Mouse (Mus musculus): ENCODE results near the gene Ezr. TPM values are rescaled to one million over a fixed set of nuclear protein-coding genes. Genes with fewer than 3 reads are reported as not detected.

Ezr gene
- polyA plus RNA-seq, 1 experiment from 2014 or later, result 105 TPM

- no peak for ATAC-seq (ENCODE audit: extremely low read depth, insufficient number of reproducible peaks, low FRiP score, low TSS enrichment)
- no peak overlapping the region for H3K4me3 ChIP-seq
- H3K4me2 ChIP-seq, result no peak overlapping the region
- peaks cover 5% of the 10 kb centered on the region for H3K4me1 ChIP-seq
- H3K9ac ChIP-seq, result no peak overlapping the region
- H3K27me3 ChIP-seq (replicated peaks), result peaks cover 4% of the 10 kb centered on the region; the same call in 1 of the 2 replicates
- no peak overlapping the region for H3K27ac ChIP-seq (replicated peaks)
- H3K36me3 ChIP-seq, result no peaks in the 10 kb centered on the region
- no peaks in the 10 kb centered on the region for H3K9me3 ChIP-seq
Measured at GRCm38 (mm10) chr17:6789103-6789502, 6.5 kb upstream of the Ezr start.

- WGBS, result 78% methylated on average over 4 of the region's 4 CpGs
- Histone ChIP-seq H3K27ac (replicated peaks) (no peak overlapping the region), H3K27me3 (replicated peaks) (peaks cover 4% of the 10 kb centered on the region; the same call in 1 of the 2 replicates), H3K9me3 (no peaks in the 10 kb centered on the region), H3K9ac (no peak overlapping the region), H3K36me3 (no peaks in the 10 kb centered on the region), H3K4me2 (no peak overlapping the region), H3K4me1 (0 out of 2 replicates have a peak, but pooled peaks cover 9% of the 10 kb centered on the region), H3K4me3 (no peak overlapping the region)
- ATAC-seq (ENCODE audit: extremely low read depth, insufficient number of reproducible peaks, low FRiP score, low TSS enrichment), result no peak
Measured at GRCm38 (mm10) chr17:6787241-6787640, 4.7 kb upstream of the Ezr start.

- Histone ChIP-seq H3K9me3 (no peaks in the 10 kb centered on the region), H3K4me3 (peak overlapping the region; percentile 88), H3K4me1 (peaks cover 39% of the 10 kb centered on the region), H3K27ac (replicated peaks) (no peak overlapping the region), H3K27me3 (replicated peaks) (no peaks in the 10 kb centered on the region), H3K9ac (peak overlapping the region; percentile 96; the same call in 1 of the 2 replicates), H3K36me3 (no peaks in the 10 kb centered on the region), H3K4me2 (peak overlapping the region; percentile 93)
- ATAC-seq (ENCODE audit: extremely low read depth, insufficient number of reproducible peaks, low FRiP score, low TSS enrichment), result no peak
- WGBS, result 49% methylated on average over 10 of the region's 10 CpGs
Measured at GRCm38 (mm10) chr17:6783756-6784357, 1.3 kb upstream of the Ezr start.

- Histone ChIP-seq H3K27me3 (replicated peaks) (no peaks in the 10 kb centered on the region), H3K4me1 (peaks cover 39% of the 10 kb centered on the region), H3K4me3 (peak overlapping the region; percentile 88), H3K9me3 (no peaks in the 10 kb centered on the region), H3K27ac (replicated peaks) (peak overlapping the region; percentile 91), H3K36me3 (no peaks in the 10 kb centered on the region), H3K4me2 (peak overlapping the region; percentile 93), H3K9ac (peak overlapping the region; percentile 96)
- under 1% methylated on average over 46 of the region's 58 CpGs for WGBS
- peak; percentile 42 for ATAC-seq (ENCODE audit: extremely low read depth, insufficient number of reproducible peaks, low FRiP score, low TSS enrichment)
Measured at GRCm38 (mm10) chr17:6783006-6783661, 550 bp upstream of the Ezr start.

- Histone ChIP-seq H3K9ac (peak overlapping the region; percentile 96), H3K4me3 (peak overlapping the region; percentile 88), H3K9me3 (no peaks in the 10 kb centered on the region), H3K4me2 (peak overlapping the region; percentile 93), H3K27ac (replicated peaks) (peak overlapping the region; percentile 91), H3K4me1 (peaks cover 49% of the 10 kb centered on the region), H3K27me3 (replicated peaks) (no peaks in the 10 kb centered on the region), H3K36me3 (no peaks in the 10 kb centered on the region)
- 0% methylated on average over 21 of the region's 21 CpGs for WGBS
- ATAC-seq (ENCODE audit: extremely low read depth, insufficient number of reproducible peaks, low FRiP score, low TSS enrichment), result no peak
Measured at GRCm38 (mm10) chr17:6782033-6782526, 504 bp downstream of the Ezr start.

- no peaks in the 10 kb centered on the region for H3K36me3 ChIP-seq
- H3K4me2 ChIP-seq, result peak overlapping the region; percentile 93
- no peaks in the 10 kb centered on the region for H3K27me3 ChIP-seq (replicated peaks)
- 37% methylated on average over 6 of the region's 6 CpGs for WGBS
- no peaks in the 10 kb centered on the region for H3K9me3 ChIP-seq
- H3K9ac ChIP-seq, result peak overlapping the region; percentile 96
- ATAC-seq (ENCODE audit: extremely low read depth, insufficient number of reproducible peaks, low FRiP score, low TSS enrichment), result no peak
- H3K4me1 ChIP-seq, result peaks cover 56% of the 10 kb centered on the region
- no peak overlapping the region for H3K27ac ChIP-seq (replicated peaks)
- H3K4me3 ChIP-seq, result peak overlapping the region; percentile 88
Measured at GRCm38 (mm10) chr17:6781273-6781672, 1.3 kb downstream of the Ezr start.

- Histone ChIP-seq H3K27ac (replicated peaks) (no peak overlapping the region), H3K9me3 (no peaks in the 10 kb centered on the region), H3K27me3 (replicated peaks) (no peaks in the 10 kb centered on the region), H3K4me1 (peaks cover 63% of the 10 kb centered on the region), H3K9ac (peak overlapping the region; percentile 96), H3K4me3 (peak overlapping the region; percentile 88), H3K36me3 (no peaks in the 10 kb centered on the region), H3K4me2 (peak overlapping the region; percentile 93)
- WGBS, result 59% methylated on average over 4 of the region's 4 CpGs
- ATAC-seq (ENCODE audit: extremely low read depth, insufficient number of reproducible peaks, low FRiP score, low TSS enrichment), result no peak
Measured at GRCm38 (mm10) chr17:6780521-6781115, 2.0 kb downstream of the Ezr start.

GRCm38 (mm10) chr17:6779632-6780031, 3.0 kb downstream of the Ezr start:
- peak overlapping the region; percentile 88 for H3K4me3 ChIP-seq
- WGBS, result 26% methylated on average over 7 of the region's 7 CpGs
- ATAC-seq (ENCODE audit: extremely low read depth, insufficient number of reproducible peaks, low FRiP score, low TSS enrichment), result no peak
- H3K27me3 ChIP-seq (replicated peaks), result no peaks in the 10 kb centered on the region
- peak overlapping the region; percentile 88 for H3K27ac ChIP-seq (replicated peaks)
- H3K4me1 ChIP-seq, result peaks cover 71% of the 10 kb centered on the region
- H3K9ac ChIP-seq, result peak overlapping the region; percentile 96
- H3K9me3 ChIP-seq, result no peaks in the 10 kb centered on the region
- peak overlapping the region; percentile 93 for H3K4me2 ChIP-seq
- no peaks in the 10 kb centered on the region for H3K36me3 ChIP-seq

- peak overlapping the region; percentile 88 for H3K4me3 ChIP-seq
- H3K9me3 ChIP-seq, result no peaks in the 10 kb centered on the region
- H3K27me3 ChIP-seq (replicated peaks), result no peaks in the 10 kb centered on the region
- peak; percentile 38; the same call in 1 of the 2 replicates for ATAC-seq (ENCODE audit: extremely low read depth, insufficient number of reproducible peaks, low FRiP score, low TSS enrichment)
- 6% methylated on average over 23 of the region's 23 CpGs for WGBS
- H3K27ac ChIP-seq (replicated peaks), result peak overlapping the region; percentile 88
- peak overlapping the region; percentile 96 for H3K9ac ChIP-seq
- H3K36me3 ChIP-seq, result no peaks in the 10 kb centered on the region
- peak overlapping the region; percentile 93 for H3K4me2 ChIP-seq
- H3K4me1 ChIP-seq, result peaks cover 73% of the 10 kb centered on the region
Measured at GRCm38 (mm10) chr17:6778771-6779509, 3.6 kb downstream of the Ezr start.

- H3K9ac ChIP-seq, result peak overlapping the region; percentile 96
- ATAC-seq (ENCODE audit: extremely low read depth, insufficient number of reproducible peaks, low FRiP score, low TSS enrichment), result no peak
- WGBS, result under 1% methylated on average over 9 of the region's 9 CpGs
Measured at GRCm38 (mm10) chr17:6778332-6778683, 4.3 kb downstream of the Ezr start.

More at GRCm38 (mm10) chr17:6778332-6778683, 4.3 kb downstream of the Ezr start:
- H3K4me3 ChIP-seq, result peak overlapping the region; percentile 88
- no peaks in the 10 kb centered on the region for H3K36me3 ChIP-seq
- no peaks in the 10 kb centered on the region for H3K9me3 ChIP-seq
- peak overlapping the region; percentile 93 for H3K4me2 ChIP-seq
- peak overlapping the region; percentile 88 for H3K27ac ChIP-seq (replicated peaks)
- peaks cover 74% of the 10 kb centered on the region for H3K4me1 ChIP-seq
- no peaks in the 10 kb centered on the region for H3K27me3 ChIP-seq (replicated peaks)

Data from heart, embryonic 13.5 days (tissue).